Mouse (Mus musculus) kidney, postnatal 36 days (tissue): Measurements from ENCODE around the gene Acad9.
"Not testable (repeated sequence)": the region's sequence is repeated elsewhere in the genome, so short reads cannot be mapped to it uniquely, and the experiment has no call there.

Experiments
- DNase-seq, 2 experiments: peaks; one replicate each; pipeline ENCODE4 v3.0.0; 2021 to 2022; ENCODE audit warnings: mixed read lengths in 2 of 2

The Acad9 gene

GRCm38 (mm10) chr3:36095371-36095770 lies 29.6 kb downstream of the Acad9 start:
- DNase-seq: no peak

GRCm38 (mm10) chr3:36116076-36116475 lies 50.3 kb downstream of the Acad9 start:
- no peak for DNase-seq

GRCm38 (mm10) chr3:36119684-36120548 lies 54.1 kb downstream of the Acad9 start:
- DNase-seq: no peak

- DNase-seq: not testable (repeated sequence)
These were observed 60.4 kb downstream of the Acad9 start for GRCm38 (mm10) chr3:36126176-36126575.

DNA sequence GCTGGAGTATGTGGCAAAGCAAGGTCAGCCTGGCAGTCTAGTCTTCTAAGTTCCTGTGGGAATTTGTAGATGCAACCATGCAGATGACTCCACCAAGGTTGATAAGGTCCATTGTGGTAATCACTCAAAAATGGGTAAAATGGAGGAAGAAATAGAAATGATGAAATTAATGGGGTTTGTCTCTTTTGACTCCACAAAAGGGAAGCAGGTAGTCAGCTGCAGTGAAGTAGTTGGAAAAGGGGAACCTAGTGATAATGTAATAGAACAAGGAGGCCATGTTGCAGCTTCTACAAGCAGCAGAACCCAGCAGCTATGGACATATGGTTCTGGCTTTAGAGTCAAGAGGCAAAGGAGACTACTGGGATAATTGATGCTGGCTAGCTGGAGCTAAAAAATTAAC lies 70.4 kb downstream of the Acad9 start:
- DNase-seq: no peak

DNA sequence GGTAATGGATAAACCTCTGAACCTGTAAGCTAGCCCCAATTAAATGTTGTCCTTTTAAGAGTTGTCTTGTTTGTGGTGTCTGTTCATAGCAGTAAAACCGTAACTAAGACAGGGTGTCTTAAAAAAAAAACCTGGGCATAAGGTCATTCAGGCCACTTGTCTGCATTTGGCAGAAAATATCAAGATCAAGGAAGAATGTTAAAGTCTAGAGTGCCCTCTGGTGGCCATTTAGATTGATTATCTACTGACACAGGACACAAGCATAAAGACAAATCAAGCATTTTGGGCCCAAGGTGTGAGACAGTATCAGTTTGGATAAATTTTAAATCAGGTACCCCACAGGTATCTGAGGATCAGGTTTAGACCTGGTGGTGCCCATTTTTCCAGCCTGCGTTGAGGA lies 71.8 kb downstream of the Acad9 start:
- peak; percentile 32 to 65 for DNase-seq

DNA sequence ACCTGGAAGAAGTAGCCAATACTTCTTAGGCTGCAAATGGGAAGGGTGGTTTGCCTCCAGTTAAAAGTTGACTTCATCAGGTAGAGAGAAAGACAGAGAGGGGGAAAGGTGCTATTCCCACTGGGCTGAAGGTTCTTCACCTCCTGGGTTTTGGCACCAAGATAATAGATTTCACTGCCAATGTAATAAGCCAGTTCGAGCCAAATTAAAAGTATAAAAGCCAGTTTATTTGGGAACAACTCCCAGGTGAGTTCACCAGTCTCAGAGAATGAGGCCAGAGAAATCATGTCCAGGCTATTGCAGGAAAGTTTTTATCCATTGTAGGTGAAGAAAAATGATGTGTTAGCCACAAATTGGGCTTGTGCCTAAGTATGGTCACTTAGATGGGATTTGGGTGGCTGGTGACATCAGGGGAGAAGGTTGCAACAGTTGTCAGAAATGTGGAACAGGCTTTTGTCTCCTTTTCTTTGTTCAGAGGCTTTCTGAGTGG lies 72.4 kb downstream of the Acad9 start:
- DNase-seq: no peak

DNA sequence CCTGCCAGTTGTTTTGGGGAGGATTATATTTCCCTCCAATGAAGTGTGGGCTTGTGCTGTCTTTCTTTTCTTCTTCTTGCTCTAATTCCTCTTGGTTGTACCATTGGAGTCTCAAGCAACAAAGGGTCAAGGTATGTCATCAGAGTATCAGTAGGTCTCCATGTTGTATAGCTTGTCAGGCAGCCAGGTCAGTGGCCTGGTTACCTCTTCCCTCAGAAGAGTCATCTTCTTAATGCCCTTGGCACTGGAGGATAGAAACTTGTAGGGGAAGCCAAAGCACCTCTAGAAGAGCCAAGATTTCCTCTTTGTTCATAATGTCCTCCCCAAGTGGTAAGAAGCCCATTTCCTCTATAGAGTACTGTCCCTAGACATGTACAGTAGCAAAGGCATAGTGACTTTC lies 73.2 kb downstream of the Acad9 start:
- DNase-seq: no peak
